Mouse (Mus musculus) heart, postnatal 0 days (tissue): ENCODE measurements around the gene Rbpms2.

ENCODE experiments used
- CTCF ChIP-seq: IDR thresholded peaks from 2 replicates; pipeline ENCODE4 v1.5.1; 2016; ENCODE audit warnings: antibody characterized with exemption, control low read depth, low read depth
- EP300 ChIP-seq: IDR thresholded peaks from 2 replicates; pipeline ENCODE4 v1.6.1; 2016; ENCODE audit warnings: antibody characterized with exemption, low read depth

DNA sequence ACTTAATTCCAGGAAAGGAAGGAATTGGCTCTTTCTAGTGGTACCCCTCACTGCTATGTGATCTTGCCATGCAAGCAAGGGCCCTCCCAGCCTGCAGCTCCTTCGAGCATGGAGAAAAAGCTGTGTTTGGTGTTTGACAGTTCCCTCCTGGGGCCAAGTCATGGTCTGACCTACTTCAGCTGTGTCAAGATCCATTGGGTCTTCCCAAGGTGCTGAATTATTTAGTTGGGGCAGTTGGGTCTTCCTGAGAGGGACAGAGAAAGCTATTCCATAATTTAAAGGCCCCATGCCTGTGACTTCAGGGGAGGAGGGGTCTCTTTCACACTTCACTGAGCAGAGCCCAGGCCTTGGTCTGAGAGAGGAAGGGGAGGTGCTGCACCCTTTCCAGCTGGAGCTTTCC lies 32.0 kb downstream of the Rbpms2 start:
- TF ChIP-seq CTCF (no peak), EP300 (no peak)
